Mouse (Mus musculus) stomach, embryonic 16.5 days (tissue): ENCODE data around the gene Tcf25. TPM values are rescaled to one million over a fixed set of nuclear protein-coding genes. Genes with fewer than 3 reads are reported as not detected.
A peak's percentile ranks its signal among the peaks of the same experiment; 100 is the strongest.

Experiments used
- ATAC-seq: fragments of 200-750 bp; cut with Nextera tagmentation; 2 replicates; pipeline ENCODE4 v1.8.0; 2017; ENCODE audit warnings: moderate number of reproducible peaks, moderate TSS enrichment; ENCODE audit not compliant: insufficient read depth, low FRiP score
- H3K27ac ChIP-seq: fragments of 300-500 bp; sonication (generic); 2 replicates; pipeline ENCODE4 v1.5.1; 2014; ENCODE audit warnings: low read length
- H3K27me3 ChIP-seq: fragments of 300-500 bp; sonication (generic); 2 replicates; pipeline ENCODE4 v1.6.1; 2014; ENCODE audit warnings: low read length, control low read depth, mixed read lengths; ENCODE audit not compliant: control insufficient read depth, insufficient read depth
- H3K36me3 ChIP-seq: fragments of 300-500 bp; sonication (generic); 2 replicates; pipeline ENCODE4 v1.6.1; 2014; ENCODE audit warnings: low read length; ENCODE audit not compliant: control insufficient read depth, insufficient read depth
- H3K4me1 ChIP-seq: fragments of 300-500 bp; sonication (generic); 2 replicates; pipeline ENCODE4 v1.6.1; 2014; ENCODE audit warnings: low read length, control low read depth, mixed read lengths; ENCODE audit not compliant: control insufficient read depth, insufficient read depth
- H3K4me2 ChIP-seq: fragments of 300-500 bp; sonication (generic); 2 replicates; pipeline ENCODE4 v1.6.1; 2014; ENCODE audit warnings: low read depth, low read length, mixed read lengths
- H3K4me3 ChIP-seq: fragments of 300-500 bp; sonication (generic); replicated peaks from 2 replicates; pipeline ENCODE4 v1.5.1; 2014; ENCODE audit warnings: mild to moderate bottlenecking, low read length
- H3K9ac ChIP-seq: fragments of 300-500 bp; sonication (generic); 2 replicates; pipeline ENCODE4 v1.6.1; 2014; ENCODE audit warnings: low read length
- H3K9me3 ChIP-seq: fragments of 300-500 bp; sonication (generic); replicated peaks from 2 replicates; pipeline ENCODE4 v1.6.1; 2016; ENCODE audit warnings: low read length, control low read depth; ENCODE audit not compliant: control insufficient read depth
- WGBS: fragments of 180-500 bp; shearing (Covaris S2); extraction: QIAGEN DNeasy Blood & Tissue Kit; methylation state at CpG from one replicate; pipeline ENCODE4 v1.1.7; 2014; 5-methylcytosine and 5-hydroxymethylcytosine counted together
- polyA plus RNA-seq: library from polyadenylated mRNA; unstranded; fragments of >200 nt; fragmentation: Nextera tagmentation; extraction: Ambion mirVana; gene quantifications from 2 replicates; pipeline ENCODE4 v1.2.1, GENCODE M21; 2015

The Tcf25 gene
- polyA plus RNA-seq, 1 experiment from 2014 or later, result 177 TPM

DNA sequence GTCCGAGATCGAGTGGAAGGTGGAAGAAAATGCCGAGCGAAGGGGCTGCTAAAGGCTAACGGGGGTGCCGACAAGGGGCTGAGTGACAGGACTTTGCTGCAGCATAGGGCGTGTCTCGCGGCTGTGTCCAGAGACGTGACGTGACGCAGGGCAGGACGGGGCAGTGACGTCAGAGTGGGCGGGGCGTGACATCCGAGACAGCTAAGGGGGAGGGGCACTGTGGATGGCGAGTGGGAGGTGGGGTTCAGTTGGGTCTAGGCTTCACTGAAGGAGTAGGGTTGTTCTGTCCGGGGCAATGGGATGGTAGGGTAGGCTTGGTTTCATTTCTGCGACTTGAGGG, 656 bp downstream of the Tcf25 start:
- Histone ChIP-seq H3K4me2 (peak overlapping the region; percentile 72), H3K27ac (peak overlapping the region; percentile 98), H3K36me3 (no peaks in the 10 kb centered on the region), H3K4me1 (peaks cover 13% of the 10 kb centered on the region), H3K27me3 (no peaks in the 10 kb centered on the region), H3K9ac (peak overlapping the region; percentile 97), H3K9me3 (no peaks in the 10 kb centered on the region), H3K4me3 (peak overlapping the region; percentile 97)
- WGBS, result under 1% methylated on average over 20 of the region's 20 CpGs
- ATAC-seq, result peak; percentile 86

DNA sequence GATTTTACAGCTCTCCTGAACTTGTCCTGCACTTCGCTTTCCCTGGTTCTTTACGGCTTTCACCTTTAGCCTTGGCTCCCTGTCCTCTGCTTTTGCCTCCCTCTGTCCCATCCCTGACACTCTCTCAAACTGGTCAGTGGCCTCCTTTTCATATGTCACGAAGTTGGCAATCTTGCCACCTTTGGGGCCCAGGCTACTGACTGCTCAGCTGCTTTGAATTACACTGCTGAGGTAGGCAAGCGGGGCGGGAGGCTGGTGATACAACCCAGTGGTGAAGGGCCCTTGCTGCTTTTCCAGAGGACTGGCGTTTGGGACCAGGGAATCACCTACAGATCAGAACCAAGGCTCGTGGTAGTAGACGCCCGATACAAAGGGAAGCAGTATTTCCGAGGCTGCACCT, 2.1 kb downstream of the Tcf25 start:
- no peaks in the 10 kb centered on the region for H3K27me3 ChIP-seq
- peaks cover 13% of the 10 kb centered on the region for H3K4me1 ChIP-seq
- no peaks in the 10 kb centered on the region for H3K36me3 ChIP-seq
- 80% methylated on average over 10 of the region's 10 CpGs for WGBS
- no peak overlapping the region for H3K4me3 ChIP-seq
- no peak overlapping the region for H3K9ac ChIP-seq
- H3K27ac ChIP-seq, result no peak overlapping the region
- no peak for ATAC-seq
- H3K9me3 ChIP-seq, result no peaks in the 10 kb centered on the region
- H3K4me2 ChIP-seq, result no peak overlapping the region

DNA sequence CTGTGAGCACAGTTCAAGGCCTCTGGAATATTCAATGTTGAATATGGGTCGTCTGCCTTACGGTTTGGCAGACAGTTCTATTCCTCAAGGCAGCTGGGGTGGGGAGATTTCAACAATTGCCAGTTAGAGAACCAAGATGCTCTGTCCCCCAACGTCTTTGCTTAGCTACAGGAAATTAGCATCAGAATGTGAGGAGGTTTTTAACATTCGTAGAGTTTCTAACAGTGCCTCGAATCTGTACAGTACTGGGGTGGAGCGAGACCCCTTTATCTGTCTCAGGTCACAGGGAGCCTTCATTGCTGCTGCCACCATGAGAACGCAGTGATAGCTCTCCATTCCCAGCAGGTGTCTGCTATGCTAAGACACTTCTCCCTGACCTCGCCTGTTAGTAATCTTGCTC, 2.6 kb downstream of the Tcf25 start:
- no peaks in the 10 kb centered on the region for H3K9me3 ChIP-seq
- 77% methylated on average over 8 of the region's 8 CpGs for WGBS
- H3K4me1 ChIP-seq, result peaks cover 13% of the 10 kb centered on the region
- no peak overlapping the region for H3K9ac ChIP-seq
- ATAC-seq, result no peak
- H3K27ac ChIP-seq, result no peak overlapping the region
- no peaks in the 10 kb centered on the region for H3K27me3 ChIP-seq
- no peak overlapping the region for H3K4me2 ChIP-seq
- no peaks in the 10 kb centered on the region for H3K36me3 ChIP-seq
- no peak overlapping the region for H3K4me3 ChIP-seq

DNA sequence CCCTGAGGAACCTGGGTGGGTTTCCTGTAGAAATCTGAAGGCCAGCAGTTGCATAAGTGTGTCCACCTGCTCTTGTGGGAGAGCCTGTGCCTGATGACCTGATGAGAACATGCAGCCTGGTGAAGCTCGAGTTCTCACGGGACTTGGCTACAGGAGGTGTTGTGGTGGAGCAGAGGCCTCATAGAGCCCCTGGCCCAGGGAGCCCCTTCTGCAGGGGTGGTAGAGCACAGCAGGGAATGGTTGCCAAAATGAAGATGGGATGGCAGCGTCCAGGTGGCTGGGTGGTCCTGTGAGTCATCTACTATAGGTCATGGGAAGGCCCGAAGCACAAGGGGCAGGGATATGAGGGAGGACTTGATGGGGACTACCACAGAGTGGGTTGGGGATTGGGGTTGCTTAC, 8.2 kb downstream of the Tcf25 start:
- Histone ChIP-seq H3K27ac (no peak overlapping the region), H3K4me3 (no peak overlapping the region), H3K9me3 (no peaks in the 10 kb centered on the region), H3K36me3 (peaks cover 35% of the 10 kb centered on the region), H3K4me2 (no peak overlapping the region), H3K4me1 (no peaks in the 10 kb centered on the region), H3K27me3 (no peaks in the 10 kb centered on the region), H3K9ac (no peak overlapping the region)
- 92% methylated on average over 4 of the region's 4 CpGs for WGBS
- ATAC-seq, result no peak

DNA sequence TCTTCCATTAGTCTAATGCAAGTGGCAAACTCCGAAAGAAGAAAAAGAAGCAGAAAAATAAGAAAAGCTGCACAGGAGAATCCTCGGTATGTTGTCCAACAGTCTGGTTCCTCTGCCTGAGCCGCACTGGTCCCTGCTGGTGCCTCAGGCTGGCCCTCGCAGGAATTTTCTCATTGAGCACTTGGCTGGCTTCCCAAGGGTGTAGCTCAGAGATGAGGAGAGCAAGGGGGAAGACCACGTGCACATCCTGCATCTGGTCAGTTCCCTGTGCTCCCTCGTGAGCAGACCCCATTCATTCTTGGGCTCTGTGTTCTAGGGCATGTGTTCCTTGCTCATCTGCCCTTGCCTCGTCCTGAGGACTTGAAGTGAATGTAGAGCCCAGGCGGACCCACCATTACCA, 9.0 kb downstream of the Tcf25 start:
- H3K36me3 ChIP-seq, result peaks cover 35% of the 10 kb centered on the region
- WGBS, result 79% methylated on average over 8 of the region's 8 CpGs

DNA sequence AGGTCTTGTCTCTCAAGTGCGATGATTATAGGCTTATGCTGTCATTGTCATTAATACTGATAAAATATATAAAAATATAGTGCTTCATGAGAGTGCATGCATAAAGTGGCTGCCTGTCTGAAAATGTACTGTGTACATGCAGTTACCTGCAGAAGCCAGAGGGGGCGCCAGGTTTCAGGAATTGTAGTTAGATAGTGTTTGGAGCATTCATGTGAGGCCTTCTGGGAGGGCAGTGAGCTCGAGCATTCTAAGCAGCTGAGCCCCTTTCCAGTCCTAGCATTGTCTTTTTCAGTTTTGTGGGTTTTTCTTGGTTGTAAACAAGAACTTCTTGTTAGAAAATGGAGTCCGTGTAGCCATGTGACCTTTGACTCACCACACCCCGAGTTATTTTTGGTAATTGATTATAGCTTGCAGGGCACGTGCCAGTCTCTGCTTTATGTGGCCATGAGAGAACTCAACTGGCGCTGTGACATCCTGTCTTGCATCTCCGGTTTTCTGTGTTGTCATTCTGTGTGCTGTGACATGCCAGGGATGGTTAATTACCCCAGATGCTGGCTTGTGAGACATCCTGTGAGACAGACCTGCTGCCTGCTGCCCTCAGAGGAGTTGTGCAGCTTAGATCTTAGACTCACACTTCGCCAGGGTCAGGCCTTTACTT, 11.5 kb downstream of the Tcf25 start:
- no peak overlapping the region for H3K27ac ChIP-seq
- no peaks in the 10 kb centered on the region for H3K9me3 ChIP-seq
- H3K27me3 ChIP-seq, result no peaks in the 10 kb centered on the region
- ATAC-seq, result no peak
- WGBS, result 63% methylated on average over 9 of the region's 9 CpGs
- H3K4me3 ChIP-seq, result no peak overlapping the region
- H3K36me3 ChIP-seq, result peaks cover 41% of the 10 kb centered on the region
- no peaks in the 10 kb centered on the region for H3K4me1 ChIP-seq
- no peak overlapping the region for H3K4me2 ChIP-seq
- no peak overlapping the region for H3K9ac ChIP-seq

More for the DNA sequence above, 9.0 kb downstream of the Tcf25 start:
- no peak overlapping the region for H3K4me2 ChIP-seq
- H3K9me3 ChIP-seq, result no peaks in the 10 kb centered on the region
- no peak overlapping the region for H3K27ac ChIP-seq
- no peaks in the 10 kb centered on the region for H3K27me3 ChIP-seq
- no peak for ATAC-seq
- H3K4me3 ChIP-seq, result no peak overlapping the region
- H3K4me1 ChIP-seq, result no peaks in the 10 kb centered on the region
- H3K9ac ChIP-seq, result no peak overlapping the region

DNA sequence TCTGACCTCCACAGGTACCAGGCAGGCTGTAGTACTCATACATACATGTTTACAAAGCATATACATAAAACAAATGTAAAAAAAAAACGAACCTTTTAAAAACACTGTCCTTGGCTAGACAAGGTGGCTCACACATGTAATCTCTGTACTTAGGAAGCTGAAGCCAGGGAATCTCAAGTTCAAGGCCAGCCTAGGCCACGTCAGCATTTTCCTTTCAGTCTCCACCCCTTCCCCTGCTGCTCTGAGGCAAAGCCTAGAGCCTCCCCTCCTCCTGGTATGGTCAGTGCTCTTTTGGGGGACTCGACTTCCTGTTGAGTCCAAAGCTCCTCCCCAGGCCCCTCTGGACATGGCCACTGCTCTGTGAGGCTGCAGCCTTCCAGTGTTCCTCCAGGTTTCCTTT, 13.5 kb downstream of the Tcf25 start:
- Histone ChIP-seq H3K36me3 (peaks cover 51% of the 10 kb centered on the region), H3K9ac (no peak overlapping the region), H3K27me3 (no peaks in the 10 kb centered on the region), H3K4me1 (no peaks in the 10 kb centered on the region), H3K4me2 (no peak overlapping the region), H3K4me3 (no peak overlapping the region), H3K27ac (no peak overlapping the region), H3K9me3 (no peaks in the 10 kb centered on the region)
- ATAC-seq, result no peak
- 76% methylated on average over 3 of the region's 3 CpGs for WGBS

DNA sequence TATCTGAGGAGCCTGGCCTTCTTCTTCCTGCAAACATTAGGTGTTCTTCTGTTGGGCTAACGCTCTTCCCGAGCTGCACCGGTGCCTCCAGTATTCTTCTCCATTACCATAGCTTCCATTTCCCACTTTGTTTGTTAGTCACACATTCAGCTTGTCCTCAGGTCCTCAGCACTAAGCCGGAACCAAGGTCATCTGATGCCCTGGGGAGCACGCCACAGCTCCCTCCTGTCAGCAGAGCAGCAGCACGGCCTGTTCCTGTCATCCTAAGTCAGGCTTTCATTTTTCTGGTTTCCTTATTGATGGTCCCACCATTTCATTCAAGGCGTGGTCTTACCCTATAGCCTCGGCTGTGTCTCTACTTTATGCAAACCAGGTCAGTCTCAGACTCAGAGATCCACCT, 14.2 kb downstream of the Tcf25 start:
- 90% methylated on average over 8 of the region's 8 CpGs for WGBS
- H3K27ac ChIP-seq, result no peak overlapping the region
- H3K4me3 ChIP-seq, result no peak overlapping the region
- H3K9me3 ChIP-seq, result no peaks in the 10 kb centered on the region
- no peaks in the 10 kb centered on the region for H3K4me1 ChIP-seq
- ATAC-seq, result no peak
- no peak overlapping the region for H3K9ac ChIP-seq
- H3K4me2 ChIP-seq, result no peak overlapping the region
- H3K27me3 ChIP-seq, result no peaks in the 10 kb centered on the region
- peaks cover 53% of the 10 kb centered on the region for H3K36me3 ChIP-seq

DNA sequence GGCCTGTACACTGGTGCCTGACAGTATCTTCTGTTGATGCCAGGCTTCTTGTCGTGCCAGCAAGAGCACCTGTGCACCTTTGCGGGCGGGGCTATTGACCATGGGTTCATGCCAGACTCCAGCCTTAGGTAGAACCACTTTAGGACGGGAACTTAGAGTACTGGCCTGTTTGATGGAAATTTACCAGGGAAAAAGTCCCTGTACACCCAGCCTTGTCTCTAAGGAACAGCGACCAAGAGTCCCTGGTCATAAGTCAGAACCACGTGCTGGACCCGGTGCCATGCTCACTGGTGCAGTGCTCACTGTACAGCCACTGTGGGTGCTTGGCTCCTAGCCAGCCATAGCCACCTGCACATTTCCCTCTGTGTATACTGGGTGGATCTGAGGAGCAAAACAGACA, 15.5 kb downstream of the Tcf25 start:
- 91% methylated on average over 7 of the region's 7 CpGs for WGBS
- Histone ChIP-seq H3K27ac (no peak overlapping the region), H3K36me3 (peaks cover 52% of the 10 kb centered on the region), H3K4me3 (no peak overlapping the region), H3K4me2 (no peak overlapping the region), H3K9me3 (no peaks in the 10 kb centered on the region), H3K9ac (no peak overlapping the region), H3K4me1 (no peaks in the 10 kb centered on the region), H3K27me3 (no peaks in the 10 kb centered on the region)
- ATAC-seq, result peak; percentile 48; the same call in 1 of the 2 replicates
